Mouse (Mus musculus): Measurements from ENCODE around the gene Vstm2b. TPM values are rescaled to one million over a fixed set of nuclear protein-coding genes. Genes with fewer than 3 reads are reported as not detected.

Gene Vstm2b
- total RNA-seq (2021), result under 1 TPM; 0.57 to 0.97 TPM
- long read RNA-seq, experiment 1, partial matches to known transcripts, result 0 of 1 reads
- long read RNA-seq, experiment 1, other reads (novel, unspliced or antisense), result 1 of 1 reads
- long read RNA-seq, experiment 2, partial matches to known transcripts, result 0 of 1 reads
- long read RNA-seq, experiment 2, other reads (novel, unspliced or antisense), result 1 of 1 reads

DNA sequence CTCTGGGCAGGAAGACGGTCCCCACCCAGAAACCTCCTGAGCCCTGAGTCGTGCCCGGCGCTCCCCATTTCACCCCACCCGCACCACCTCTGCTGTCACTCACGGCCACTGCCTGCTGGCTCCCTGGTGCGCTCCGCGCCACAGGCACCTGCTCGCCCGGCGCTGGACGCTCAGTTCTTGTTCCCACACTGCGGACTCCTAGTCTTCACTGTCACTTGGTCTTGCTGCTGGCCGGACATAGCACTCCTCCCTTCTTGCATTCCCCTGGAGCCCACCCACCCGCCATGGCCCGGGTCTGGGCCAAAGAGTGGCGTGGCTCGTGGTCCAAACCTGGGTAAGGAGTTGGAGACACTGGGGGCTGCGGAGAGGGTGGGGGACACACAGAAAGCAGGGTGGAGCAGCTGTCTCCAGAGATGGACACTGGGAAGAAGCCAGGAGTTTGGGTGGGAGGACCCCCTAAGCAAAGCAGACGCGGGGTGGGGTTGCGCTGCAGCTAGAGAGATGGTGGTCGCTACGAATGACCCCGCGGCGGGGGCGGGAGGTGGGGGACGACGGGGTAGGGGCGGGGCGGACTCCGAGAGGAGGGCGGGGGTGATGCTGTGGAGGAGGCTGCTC, at the start of gene Vstm2b:
Gene Vstm2b (plus strand): TSS at position 233 of the 615 bp plus-strand sequence.
- DNase-seq, result no peak

DNA sequence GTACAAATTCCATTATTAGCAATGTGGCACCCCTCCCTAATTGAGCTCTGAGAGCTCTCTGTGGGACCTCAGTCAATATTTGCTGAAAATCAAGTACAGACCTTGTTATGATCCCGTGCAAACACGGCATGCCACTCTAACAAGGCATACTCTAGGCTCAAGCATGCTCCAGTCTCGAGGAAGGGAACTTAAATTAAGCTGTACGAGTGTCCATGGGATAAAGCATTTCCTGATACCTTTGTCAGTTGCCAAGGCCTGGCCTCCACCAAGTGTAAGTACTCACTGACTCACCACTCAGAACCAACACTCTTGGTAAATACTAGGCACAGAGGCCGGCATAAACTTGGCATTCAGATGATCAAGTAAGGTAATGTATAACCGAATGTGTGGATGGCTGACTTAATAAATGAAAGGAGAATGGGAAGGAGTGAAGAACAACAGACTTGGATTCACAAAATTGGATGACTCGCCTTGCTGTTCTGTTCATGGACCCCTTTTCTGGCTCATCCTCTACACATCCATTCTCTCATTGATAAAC, 42.0 kb upstream of the Vstm2b start:
- no peak for DNase-seq

- peak; percentile 31 for DNase-seq
These were observed 24.6 kb upstream of the Vstm2b start for GRCm38 (mm10) chr7:40873380-40873990.

DNA sequence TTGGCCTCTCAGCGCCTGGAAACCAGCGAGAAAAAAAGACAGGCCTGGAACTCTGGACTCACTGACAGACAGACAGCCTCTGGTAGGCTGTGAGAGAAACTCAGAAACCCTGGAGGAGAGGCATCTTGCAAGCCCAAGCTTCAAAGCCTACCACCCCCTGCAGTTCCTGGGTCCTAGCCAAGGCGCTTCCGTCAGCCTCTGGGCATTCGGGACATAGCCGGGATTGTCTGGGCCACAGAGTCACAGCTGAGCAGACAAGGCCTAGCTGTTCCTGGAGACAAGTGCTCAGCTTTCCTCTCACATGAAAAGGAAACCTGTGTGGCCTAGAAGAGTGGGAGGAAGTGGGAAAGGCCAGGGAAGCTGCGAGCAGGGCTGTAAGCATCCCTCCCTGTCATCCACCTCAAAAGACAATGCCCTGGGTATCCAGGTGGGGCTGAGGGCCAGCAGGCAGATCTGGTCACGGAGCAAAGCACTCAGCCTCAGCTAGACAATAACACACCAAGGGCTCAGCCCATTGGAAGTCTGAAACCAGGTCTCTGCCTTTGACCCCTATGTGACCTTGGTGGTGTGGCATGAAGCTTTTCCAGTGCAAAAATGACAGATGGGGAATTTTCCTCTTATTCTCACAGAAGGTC, 13.2 kb upstream of the Vstm2b start:
- no peak for DNase-seq

GRCm38 (mm10) chr7:40888358-40888757, 9.8 kb upstream of the Vstm2b start:
- no peak for DNase-seq

DNA sequence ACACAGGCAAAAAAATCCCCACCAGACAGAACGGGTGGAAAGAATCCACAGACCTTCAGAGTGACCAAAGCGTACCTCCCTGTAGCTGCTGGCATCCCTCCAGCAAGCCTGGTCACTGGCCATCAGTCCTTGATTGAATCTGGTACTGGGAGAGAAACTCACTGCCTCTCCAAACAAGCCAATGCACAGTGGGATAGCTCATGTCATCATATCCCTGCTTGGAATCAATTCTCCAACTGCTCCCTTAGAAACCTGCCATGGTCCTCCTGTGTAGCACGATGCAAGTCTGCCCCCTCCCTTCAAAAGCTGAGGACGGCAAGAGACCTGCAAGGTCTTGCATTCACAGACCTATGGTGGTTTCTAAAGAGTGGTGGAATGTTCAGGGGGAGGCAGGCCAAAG, 1.2 kb upstream of the Vstm2b start:
- DNase-seq, result no peak

DNA sequence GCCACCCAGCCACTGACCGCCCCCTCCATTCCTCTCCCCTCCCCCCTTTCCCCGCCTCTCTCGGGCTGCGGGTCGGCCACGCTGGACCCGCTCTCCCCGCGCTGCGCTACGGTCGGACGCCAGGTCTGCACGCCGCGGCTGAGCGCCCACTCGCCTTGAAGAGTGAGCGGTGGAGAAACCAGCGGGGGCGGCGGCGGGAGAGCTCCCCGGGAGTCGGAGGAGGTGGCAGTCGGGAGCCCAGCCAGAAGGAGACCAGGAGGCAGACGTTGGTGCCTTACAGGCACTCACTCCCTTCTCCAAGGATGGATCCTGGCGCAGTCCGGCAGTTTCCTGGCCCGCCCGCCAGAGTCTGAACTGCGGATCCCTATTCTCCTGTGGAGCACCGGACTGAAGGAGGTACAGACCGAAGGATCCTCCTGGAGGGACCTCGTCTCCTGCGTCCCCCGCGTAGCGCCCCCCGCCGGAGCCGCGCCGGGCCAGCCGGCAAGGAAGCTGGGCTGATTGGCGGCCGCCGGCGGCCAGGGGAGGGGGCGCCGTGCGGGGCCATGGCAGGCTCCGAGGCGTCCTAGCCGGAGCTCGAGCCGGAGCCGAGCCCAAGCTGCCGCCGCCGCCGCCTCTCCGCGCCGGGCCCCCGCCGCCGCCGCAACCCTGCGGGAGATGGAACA, 715 bp downstream of the Vstm2b start:
- DNase-seq, result peak; percentile 25

- peak; percentile 13 for DNase-seq
These were observed 1.5 kb downstream of the Vstm2b start for GRCm38 (mm10) chr7:40899376-40900265.

GRCm38 (mm10) chr7:40901201-40901600, 3.1 kb downstream of the Vstm2b start:
- DNase-seq, result peak; percentile 74

GRCm38 (mm10) chr7:40902506-40902905, 4.4 kb downstream of the Vstm2b start:
- DNase-seq, result no peak

DNA sequence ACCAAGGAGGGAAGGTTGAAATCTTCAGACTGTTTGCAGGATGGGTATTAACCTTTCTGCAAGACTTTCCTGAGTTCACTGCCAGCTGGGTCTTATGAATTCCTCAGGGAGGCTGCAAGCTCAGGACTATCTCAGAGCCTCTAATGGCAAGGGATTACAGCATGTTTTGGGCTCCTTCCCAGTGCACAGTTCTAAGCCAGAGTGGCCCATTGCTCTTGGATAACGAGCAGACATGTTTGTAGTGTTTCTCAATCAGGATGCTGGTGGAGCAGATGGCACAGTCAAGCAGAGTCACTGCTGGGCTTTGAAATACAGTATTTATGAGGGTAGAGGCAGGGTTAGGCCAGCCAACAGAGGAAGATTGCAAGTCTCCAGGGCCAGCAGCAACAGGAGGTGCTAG, 8.4 kb downstream of the Vstm2b start:
- DNase-seq, result peak; percentile 51

DNA sequence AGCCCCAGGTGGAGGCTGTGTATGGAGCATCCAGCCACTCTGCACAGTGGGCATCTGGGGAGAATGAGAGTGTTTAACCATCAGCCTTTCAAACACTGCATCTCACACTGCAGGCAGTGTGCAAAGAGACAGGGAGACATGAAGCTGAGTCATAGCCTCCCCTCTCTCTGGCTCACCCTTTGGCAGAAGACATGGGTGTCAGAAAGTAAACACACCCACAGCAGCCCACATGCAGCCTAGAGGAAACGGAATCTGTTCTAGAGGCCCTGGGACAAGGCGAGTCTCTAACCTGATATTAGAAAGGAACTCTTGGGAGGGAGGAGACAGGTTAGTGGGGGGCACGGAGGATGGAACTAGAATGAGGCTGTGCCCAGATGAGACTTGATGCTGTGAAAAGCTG, 18.6 kb downstream of the Vstm2b start:
- DNase-seq, result no peak

GRCm38 (mm10) chr7:40920118-40920517, 22.0 kb downstream of the Vstm2b start:
- DNase-seq, result peak; percentile 10

- no peak for DNase-seq
These were observed 23.2 kb downstream of the Vstm2b start for GRCm38 (mm10) chr7:40921281-40921680.

GRCm38 (mm10) chr7:40922871-40923270, 24.7 kb downstream of the Vstm2b start:
- DNase-seq, result no peak

DNA sequence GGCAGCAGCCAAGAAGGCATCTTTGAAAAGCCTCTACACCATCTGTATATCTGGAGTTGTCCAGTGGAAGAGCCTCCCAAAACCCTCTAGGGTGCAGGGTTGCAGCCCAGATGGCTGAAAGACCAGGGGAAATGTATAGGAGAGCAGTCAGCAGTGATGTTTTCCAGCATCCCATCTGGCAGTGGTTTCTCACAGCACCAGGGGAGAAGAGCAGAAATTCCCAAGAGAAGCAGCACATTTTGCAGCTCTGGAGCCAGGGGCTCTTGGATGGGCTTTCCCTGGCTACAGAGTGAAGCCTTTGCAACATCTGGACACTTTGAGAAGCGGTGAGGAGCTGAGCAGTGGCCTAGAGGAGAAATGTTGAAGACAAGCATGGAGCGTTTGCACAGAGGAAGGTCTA, 30.3 kb downstream of the Vstm2b start:
- DNase-seq, result no peak

GRCm38 (mm10) chr7:40936617-40937212, 38.6 kb downstream of the Vstm2b start:
- no peak for DNase-seq

DNA sequence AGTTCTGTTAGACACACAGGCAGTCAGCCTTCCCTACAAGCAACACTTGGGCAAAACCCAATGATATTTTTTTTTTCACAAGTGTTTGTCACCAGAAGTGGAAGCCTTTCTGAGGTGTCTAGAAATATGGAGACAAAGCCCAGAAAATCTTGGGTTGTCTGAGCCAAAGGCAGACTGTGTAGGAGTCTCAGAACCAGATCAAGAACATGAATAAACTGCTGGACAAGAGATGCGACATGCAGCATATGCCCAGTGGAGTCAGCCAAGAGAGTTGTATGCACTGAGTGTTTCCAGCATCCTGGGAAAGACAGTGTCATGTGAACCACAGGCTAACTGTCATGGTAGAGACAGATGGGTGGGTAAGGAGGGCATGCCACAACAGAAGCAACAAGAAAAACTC, 41.2 kb downstream of the Vstm2b start:
- no peak for DNase-seq

DNA sequence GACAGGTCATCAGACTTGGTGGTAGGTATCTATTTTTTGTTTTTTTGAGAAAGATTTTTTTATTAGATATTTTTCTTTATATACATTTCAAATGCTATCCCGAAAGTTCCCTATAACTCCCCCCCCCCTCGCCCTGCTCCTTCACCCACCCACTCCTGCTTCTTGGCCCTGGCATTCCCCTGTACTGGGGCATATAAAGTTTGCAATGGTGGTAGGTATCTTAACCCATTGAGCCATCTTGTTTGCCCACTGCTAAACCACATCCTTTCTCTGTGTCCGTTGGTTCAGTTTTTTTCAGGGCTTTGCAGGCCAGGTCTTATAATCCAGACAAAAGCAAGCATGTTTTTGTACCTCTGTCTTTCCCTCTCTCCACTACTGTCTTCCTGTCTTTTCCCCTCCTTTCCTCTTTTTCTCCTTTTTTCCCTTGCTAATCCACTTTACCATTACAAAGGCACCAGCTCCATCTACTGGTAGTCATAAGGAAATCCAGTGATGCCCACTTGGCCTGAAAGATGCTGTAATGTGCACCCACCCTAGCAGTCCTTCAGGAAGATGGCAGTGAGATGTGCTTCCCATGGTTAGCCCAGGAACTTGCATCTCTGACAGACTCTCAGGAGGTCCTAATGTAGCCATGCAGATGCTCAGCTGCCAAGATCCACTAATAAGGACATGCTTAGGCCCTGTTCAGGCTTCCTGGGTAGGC, 44.3 kb downstream of the Vstm2b start:
- DNase-seq, result no peak
